Mouse (Mus musculus) forebrain, postnatal 0 days (tissue): Measurements from ENCODE around the gene Eif3g. TPM values are rescaled to one million over a fixed set of nuclear protein-coding genes. Genes with fewer than 3 reads are reported as not detected.
A peak's percentile ranks its signal among the peaks of the same experiment; 100 is the strongest.

Experiments used
- ATAC-seq: fragments of 200-750 bp; cut with Nextera tagmentation; 2 replicates; pipeline ENCODE4 v1.8.0; 2017; ENCODE audit warnings: mild to moderate bottlenecking, moderate library complexity
- DNase-seq: peaks from one replicate; pipeline ENCODE4 v3.0.0-alpha.2; 2015
- H3K27ac ChIP-seq: fragments of 300-500 bp; sonication (generic); 2 replicates; pipeline ENCODE4 v1.5.1; 2014; ENCODE audit warnings: low read depth, mild to moderate bottlenecking, antibody characterized with exemption, low read length, moderate library complexity, mixed read lengths
- H3K27me3 ChIP-seq: fragments of 300-500 bp; sonication (generic); 2 replicates; pipeline ENCODE4 v1.6.1; 2014; ENCODE audit warnings: mild to moderate bottlenecking, low read length, mixed read lengths; ENCODE audit not compliant: insufficient read depth
- H3K36me3 ChIP-seq: fragments of 300-500 bp; sonication (generic); 2 replicates; pipeline ENCODE4 v1.6.1; 2014; ENCODE audit warnings: mild to moderate bottlenecking, moderate library complexity; ENCODE audit not compliant: insufficient read depth
- H3K4me1 ChIP-seq: fragments of 300-500 bp; sonication (generic); 2 replicates; pipeline ENCODE4 v1.6.1; 2014; ENCODE audit warnings: antibody characterized with exemption; ENCODE audit not compliant: insufficient read depth
- H3K4me2 ChIP-seq: fragments of 300-500 bp; sonication (generic); 2 replicates; pipeline ENCODE4 v1.6.1; 2014; ENCODE audit warnings: low read depth, mild to moderate bottlenecking, moderate library complexity
- H3K4me3 ChIP-seq: fragments of 300-500 bp; sonication (generic); 2 replicates; pipeline ENCODE4 v1.5.1; 2014; ENCODE audit warnings: low read depth, low read length, mixed read lengths
- H3K9ac ChIP-seq: fragments of 300-500 bp; sonication (generic); 2 replicates; pipeline ENCODE4 v1.6.1; 2014; ENCODE audit warnings: mild to moderate bottlenecking
- H3K9me3 ChIP-seq: fragments of 300-500 bp; sonication (generic); 2 replicates; pipeline ENCODE4 v1.6.1; 2016; ENCODE audit warnings: low read length
- CTCF ChIP-seq: sonication (generic); IDR thresholded peaks from 2 replicates; pipeline ENCODE4 v1.5.1; 2016; ENCODE audit warnings: antibody characterized with exemption, control low read depth, low read depth
- WGBS: fragments of 180-500 bp; shearing (Covaris S2); extraction: QIAGEN DNeasy Blood & Tissue Kit; methylation state at CpG from one replicate; pipeline ENCODE4 v1.1.7; 2014; 5-methylcytosine and 5-hydroxymethylcytosine counted together
- polyA plus RNA-seq: library from polyadenylated mRNA; unstranded; fragments of >200 nt; fragmentation: Nextera tagmentation; extraction: Ambion mirVana; gene quantifications from 2 replicates; pipeline ENCODE4 v1.2.1, GENCODE M21; 2015
- total RNA-seq: library from RNA; depleted of rRNA; stranded (reverse); fragments of >200 nt; gene quantifications from 2 replicates; pipeline ENCODE4 v1.2.3, GENCODE M21; 2014

The Eif3g gene
- total and polyA plus RNA-seq, 2 experiments from 2014 or later: 129 to 242 TPM

DNA sequence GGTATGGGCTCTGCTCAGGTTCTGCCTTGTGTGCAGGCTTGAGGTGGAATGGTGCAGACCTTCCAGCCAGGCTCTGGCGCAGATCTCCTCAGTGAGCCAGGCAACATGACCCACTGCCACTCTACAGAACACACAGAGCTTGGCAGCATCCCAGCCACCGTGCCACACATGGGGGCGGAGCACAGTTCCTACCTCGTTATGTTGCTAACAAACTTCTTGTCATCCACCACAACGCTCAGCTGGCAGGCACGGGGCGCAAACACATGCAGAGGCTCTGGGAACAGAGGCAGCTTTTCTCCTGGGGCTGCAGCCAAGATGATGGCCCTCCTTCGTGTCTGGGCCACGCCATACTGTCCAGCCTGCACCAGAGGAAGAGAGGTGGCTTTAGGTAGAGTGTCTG is 11.5 kb upstream of the Eif3g start:
- Histone ChIP-seq H3K4me3 (no peak overlapping the region), H3K36me3 (peaks cover 97% of the 10 kb centered on the region), H3K27ac (no peak overlapping the region), H3K27me3 (no peaks in the 10 kb centered on the region), H3K9me3 (no peaks in the 10 kb centered on the region), H3K9ac (no peak overlapping the region), H3K4me1 (no peaks in the 10 kb centered on the region), H3K4me2 (no peak overlapping the region)
- ATAC-seq: no peak
- TF ChIP-seq CTCF: no peak
- 71% methylated on average over 9 of the region's 9 CpGs for WGBS
- no peak for DNase-seq

DNA sequence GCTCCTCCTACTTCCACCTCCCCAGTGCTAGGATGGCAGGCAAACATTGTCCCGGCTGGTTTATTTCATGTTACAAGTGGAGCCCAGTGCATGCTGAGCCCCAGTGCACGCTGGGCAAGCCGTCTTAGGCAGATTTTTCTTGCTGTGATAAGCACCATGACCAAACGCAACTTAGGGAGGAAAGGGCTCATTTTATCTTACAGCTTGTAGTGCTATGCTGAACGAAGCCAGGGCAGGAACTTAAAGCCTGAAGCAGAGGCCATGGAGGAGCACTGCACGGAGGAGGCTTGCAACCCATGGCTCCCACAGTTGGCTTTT is 3.7 kb upstream of the Eif3g start:
- Histone ChIP-seq H3K36me3 (peaks cover 20% of the 10 kb centered on the region), H3K27me3 (no peaks in the 10 kb centered on the region), H3K27ac (0 out of 2 replicates have a peak overlapping the region, but pooled peaks have one; percentile 15), H3K4me3 (no peak overlapping the region), H3K9ac (no peak overlapping the region), H3K9me3 (no peaks in the 10 kb centered on the region), H3K4me1 (peaks cover 7% of the 10 kb centered on the region; the same call in 1 of the 2 replicates), H3K4me2 (no peak overlapping the region)
- DNase-seq: no peak
- no peak for TF ChIP-seq CTCF
- ATAC-seq: no peak
- 48% methylated on average over 6 of the region's 6 CpGs for WGBS

GRCm38 (mm10) chr9:20901466-20902173 is 3.2 kb upstream of the Eif3g start:
- H3K9ac ChIP-seq: no peak overlapping the region
- DNase-seq: peak; percentile 37
- peak; percentile 66 for TF ChIP-seq CTCF
- WGBS: 17% methylated on average over 13 of the region's 13 CpGs
- H3K9me3 ChIP-seq: no peaks in the 10 kb centered on the region
- peaks cover 8% of the 10 kb centered on the region; the same call in 1 of the 2 replicates for H3K4me1 ChIP-seq
- no peaks in the 10 kb centered on the region for H3K27me3 ChIP-seq
- no peak overlapping the region for H3K4me2 ChIP-seq
- no peak overlapping the region for H3K4me3 ChIP-seq
- 0 out of 2 replicates have a peak, but pooled peaks have one; percentile 14 for ATAC-seq
- H3K27ac ChIP-seq: 0 out of 2 replicates have a peak overlapping the region, but pooled peaks have one; percentile 15
- H3K36me3 ChIP-seq: peaks cover 16% of the 10 kb centered on the region

DNA sequence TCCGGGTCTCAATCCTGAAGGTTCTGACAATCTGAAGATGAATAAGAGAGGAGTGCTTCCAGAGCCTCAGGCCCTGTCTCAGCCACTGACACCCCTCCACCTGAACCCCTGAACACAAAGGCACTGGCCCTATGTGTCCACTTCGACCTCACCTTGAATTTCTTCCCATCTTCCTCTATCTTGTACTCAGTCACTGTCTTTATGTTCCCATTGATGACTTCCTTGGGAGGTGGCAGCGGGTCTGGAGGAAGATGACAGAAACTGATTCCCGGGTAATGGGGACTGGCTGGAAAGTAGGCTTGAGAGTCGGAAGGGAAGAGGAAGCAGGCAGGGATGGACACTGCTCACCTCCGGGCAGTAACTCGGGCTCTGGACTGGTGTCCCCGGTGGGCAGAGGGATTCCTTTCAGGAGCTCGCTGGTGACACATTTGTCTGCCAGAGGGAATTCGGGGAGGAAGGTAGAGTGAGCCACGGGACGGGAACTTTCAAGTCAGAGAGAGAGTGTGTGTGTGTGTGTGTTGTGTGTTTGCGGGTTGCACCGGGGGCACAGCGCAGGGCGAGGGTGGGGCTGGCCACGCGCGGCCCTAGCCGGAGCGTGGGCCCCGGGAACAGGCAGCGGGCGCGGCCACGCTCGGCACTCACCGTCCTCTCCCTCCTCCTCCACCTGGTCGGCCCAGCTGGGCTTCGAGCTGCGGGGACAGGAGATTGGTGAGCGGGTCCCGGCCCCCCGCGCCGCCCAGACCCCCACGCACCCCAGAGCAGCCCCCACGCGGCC is 500 bp downstream of the Eif3g start:
- H3K9me3 ChIP-seq: no peaks in the 10 kb centered on the region
- H3K27me3 ChIP-seq: no peaks in the 10 kb centered on the region
- no peak for TF ChIP-seq CTCF
- 10% methylated on average over 25 of the region's 39 CpGs for WGBS
- H3K4me2 ChIP-seq: peak overlapping the region; percentile 97
- H3K27ac ChIP-seq: peak overlapping the region; percentile 77
- peaks cover 34% of the 10 kb centered on the region for H3K36me3 ChIP-seq
- peaks cover 8% of the 10 kb centered on the region; the same call in 1 of the 2 replicates for H3K4me1 ChIP-seq
- peak overlapping the region; percentile 93 for H3K4me3 ChIP-seq
- peak overlapping the region; percentile 82 for H3K9ac ChIP-seq
- peak; percentile 55 for ATAC-seq
- DNase-seq: no peak

- Histone ChIP-seq H3K9ac (no peak overlapping the region), H3K9me3 (no peaks in the 10 kb centered on the region), H3K27ac (no peak overlapping the region), H3K36me3 (peaks cover 60% of the 10 kb centered on the region), H3K4me2 (no peak overlapping the region), H3K27me3 (no peaks in the 10 kb centered on the region), H3K4me1 (peaks cover 8% of the 10 kb centered on the region; the same call in 1 of the 2 replicates), H3K4me3 (no peak overlapping the region)
- no peak for DNase-seq
- WGBS: 95% methylated on average over 9 of the region's 9 CpGs
- TF ChIP-seq CTCF: no peak
- no peak for ATAC-seq
Measured at GRCm38 (mm10) chr9:20895382-20895781, 3.0 kb downstream of the Eif3g start.

GRCm38 (mm10) chr9:20894629-20895028 is 3.8 kb downstream of the Eif3g start:
- no peak for ATAC-seq
- Histone ChIP-seq H3K4me1 (peaks cover 8% of the 10 kb centered on the region; the same call in 1 of the 2 replicates), H3K9ac (no peak overlapping the region), H3K4me2 (no peak overlapping the region), H3K27me3 (no peaks in the 10 kb centered on the region), H3K9me3 (no peaks in the 10 kb centered on the region), H3K4me3 (no peak overlapping the region), H3K27ac (no peak overlapping the region), H3K36me3 (peaks cover 67% of the 10 kb centered on the region)
- WGBS: 87% methylated on average over 15 of the region's 15 CpGs
- DNase-seq: no peak
- no peak for TF ChIP-seq CTCF
